Mouse (Mus musculus) heart, postnatal 10 days (tissue): Measurements from ENCODE around the gene Trpv2. TPM values are rescaled to one million over a fixed set of nuclear protein-coding genes. Genes with fewer than 3 reads are reported as not detected.

ENCODE experiments used
- DNase-seq, 2 experiments: peaks; one replicate each; pipeline ENCODE4 v3.0.0; 2021
- intact Hi-C: fragments of 180-260 bp; cut with DNase I; formaldehyde crosslinking; loops from one replicate; pipeline ENCODE4 v1.15.1; 2025
- total RNA-seq, 2 experiments: library from RNA; stranded (reverse); gene quantifications; 2 replicates each; pipeline ENCODE4 v1.2.3; 2021

Trpv2 gene
- total RNA-seq, 2 experiments from 2014 or later = 4.3 to 4.5 TPM

DNA sequence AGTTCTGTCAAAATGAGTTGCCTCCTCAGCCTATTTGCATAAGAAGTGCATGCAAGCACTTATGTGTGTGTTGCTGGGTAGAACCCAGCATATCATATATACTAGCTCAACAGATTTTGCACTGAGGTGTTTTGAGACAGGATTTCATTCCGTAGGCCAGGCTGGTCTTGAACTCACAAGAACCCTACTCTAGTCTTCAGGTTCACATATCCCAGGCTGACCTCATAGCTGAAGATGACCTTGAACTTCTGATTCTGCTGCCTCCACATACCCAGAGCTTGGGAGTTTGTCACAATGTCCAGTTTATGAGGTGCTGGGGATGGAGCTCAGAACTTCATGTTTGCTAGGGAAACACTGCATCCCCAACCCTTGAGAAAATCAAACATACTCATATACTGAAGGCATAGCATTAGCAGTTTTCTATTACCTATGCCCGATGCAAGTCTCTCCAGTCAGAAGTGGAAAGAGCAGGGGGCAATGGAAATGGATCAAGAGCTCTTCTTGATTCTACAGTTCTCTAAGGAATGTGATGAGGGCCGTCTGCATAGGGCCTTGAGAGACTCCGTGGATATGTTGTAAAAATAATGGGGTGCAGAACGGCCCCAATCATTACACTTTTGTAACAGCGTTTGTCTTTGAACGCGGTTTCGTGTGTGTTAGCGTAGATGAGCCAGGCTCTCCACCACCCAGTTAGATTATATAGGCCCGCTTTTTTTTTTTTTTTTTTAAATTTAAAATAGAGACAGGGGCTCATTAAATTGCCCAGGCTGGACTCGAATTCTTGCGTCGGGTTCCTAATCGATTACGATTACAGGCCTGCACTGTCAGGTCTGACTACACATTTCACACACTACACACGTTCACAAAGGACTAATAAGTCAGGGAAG is 27.7 kb downstream of the Trpv2 start:
- no peak for DNase-seq
- intact Hi-C loops = loop anchor here (5.0 kb wide), 1 partner anchor 145 kb away; the partner anchor contains the start of genes Ncor1 and Pigl

DNA sequence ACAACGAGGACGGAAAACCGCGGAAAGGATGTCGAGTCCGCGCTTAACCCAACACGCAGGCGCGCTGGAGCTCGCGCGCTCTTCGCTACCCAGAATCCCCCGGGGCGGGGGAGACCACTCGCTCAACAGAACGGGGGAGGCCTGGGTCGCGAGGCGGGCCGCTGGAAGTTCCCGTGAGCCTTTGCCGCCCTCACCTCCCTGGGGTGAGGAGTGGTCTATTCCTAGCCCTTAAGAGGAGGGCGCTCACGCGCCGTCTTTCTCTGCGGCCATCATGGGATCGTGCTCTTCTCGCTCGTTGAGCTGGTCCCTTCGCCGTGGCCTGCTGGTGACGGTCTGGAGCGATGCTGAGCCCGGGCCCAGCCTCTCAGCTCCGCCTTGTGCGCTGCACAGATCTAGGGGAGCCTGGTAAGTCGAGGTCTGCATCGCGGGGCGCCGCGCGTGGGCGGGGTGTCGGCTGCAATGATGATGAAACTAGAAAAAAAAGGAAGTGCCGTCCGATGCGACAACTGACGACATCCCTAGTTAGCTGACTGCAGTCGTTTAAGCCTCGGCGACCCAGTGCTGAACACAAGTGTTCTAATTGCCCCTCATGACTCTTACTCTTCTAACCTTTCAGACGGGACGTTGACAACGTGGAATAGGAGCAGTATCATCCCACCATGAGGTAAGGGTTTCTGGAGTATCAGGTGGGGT is 28.5 kb downstream of the Trpv2 start:
- intact Hi-C loops = loop anchor here (1.0 to 5.0 kb wide), 2 partner anchors 52 to 145 kb away; partner anchors contain the start of genes Ncor1 and Pigl
- DNase-seq = peak; percentile 97 to 98

DNA sequence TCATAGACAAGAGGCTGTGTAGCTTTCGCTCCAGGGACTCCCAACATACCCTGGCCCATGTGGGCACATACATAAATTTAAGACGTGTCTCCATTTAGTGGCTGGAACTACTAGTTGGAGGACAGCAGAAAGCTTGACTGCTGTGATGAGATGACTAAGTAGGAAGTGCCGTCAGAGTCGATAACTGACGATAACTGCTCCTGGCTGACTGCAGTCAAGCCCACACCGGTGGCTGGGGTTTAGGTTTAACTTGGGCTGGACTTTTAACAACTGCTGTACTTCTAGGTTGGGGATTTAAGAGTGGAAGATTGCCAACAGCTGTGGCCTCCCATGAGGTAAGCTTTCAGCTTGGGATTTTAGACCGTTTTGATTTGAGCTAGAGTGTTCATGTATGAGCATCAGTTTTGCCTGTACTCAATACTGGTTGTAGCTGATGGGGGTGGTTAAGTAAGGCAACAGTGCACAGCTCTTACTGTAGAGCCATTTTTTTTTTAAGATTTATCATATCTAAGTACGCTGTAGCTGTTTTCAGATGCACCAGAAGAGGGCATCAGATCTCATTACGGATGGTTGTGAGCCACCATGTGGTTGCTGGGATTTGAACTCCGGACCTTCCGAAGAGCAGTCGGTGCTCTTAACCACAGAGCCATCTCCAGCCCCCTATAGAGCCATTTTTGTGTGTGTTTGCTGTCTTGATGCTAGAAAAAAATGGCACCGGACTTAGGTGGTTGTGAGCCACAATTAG is 29.2 kb downstream of the Trpv2 start:
- DNase-seq = peak; percentile 44 to 51
- intact Hi-C loops = loop anchor here (1.0 to 5.0 kb wide), 2 partner anchors 53 to 146 kb away; partner anchors contain the start of genes Ncor1 and Pigl

DNA sequence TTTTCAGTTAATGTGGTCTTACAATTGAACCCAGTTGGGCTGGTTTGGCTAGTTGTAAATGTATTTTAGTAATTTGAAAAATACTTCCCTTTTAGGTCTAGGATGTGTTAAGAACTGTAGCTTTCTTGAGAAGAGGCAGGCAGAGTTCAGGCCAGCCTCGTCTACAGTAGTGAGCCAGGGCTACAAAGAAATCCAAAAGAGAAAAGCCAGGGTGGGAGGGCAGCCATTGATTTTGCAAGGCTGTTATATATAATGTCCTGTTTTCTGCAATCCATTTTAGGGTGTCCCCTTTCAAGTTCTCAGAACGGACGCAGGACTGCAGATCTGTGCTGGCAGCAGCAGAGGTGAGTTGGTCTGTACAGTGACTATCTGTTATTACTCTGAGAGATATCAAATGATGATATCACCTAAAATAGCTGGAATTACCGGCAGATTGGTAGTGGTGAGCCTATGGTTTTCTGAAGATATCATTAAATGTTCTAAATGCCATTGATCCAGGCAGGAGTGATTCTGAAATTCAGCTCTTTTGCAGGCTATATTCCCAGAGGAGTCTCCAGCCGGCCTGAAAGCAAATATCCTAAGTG is 29.9 kb downstream of the Trpv2 start:
- no peak for DNase-seq
- intact Hi-C loops = loop anchor here (5.0 kb wide), 1 partner anchor 147 kb away; the partner anchor contains the start of genes Ncor1 and Pigl

DNA sequence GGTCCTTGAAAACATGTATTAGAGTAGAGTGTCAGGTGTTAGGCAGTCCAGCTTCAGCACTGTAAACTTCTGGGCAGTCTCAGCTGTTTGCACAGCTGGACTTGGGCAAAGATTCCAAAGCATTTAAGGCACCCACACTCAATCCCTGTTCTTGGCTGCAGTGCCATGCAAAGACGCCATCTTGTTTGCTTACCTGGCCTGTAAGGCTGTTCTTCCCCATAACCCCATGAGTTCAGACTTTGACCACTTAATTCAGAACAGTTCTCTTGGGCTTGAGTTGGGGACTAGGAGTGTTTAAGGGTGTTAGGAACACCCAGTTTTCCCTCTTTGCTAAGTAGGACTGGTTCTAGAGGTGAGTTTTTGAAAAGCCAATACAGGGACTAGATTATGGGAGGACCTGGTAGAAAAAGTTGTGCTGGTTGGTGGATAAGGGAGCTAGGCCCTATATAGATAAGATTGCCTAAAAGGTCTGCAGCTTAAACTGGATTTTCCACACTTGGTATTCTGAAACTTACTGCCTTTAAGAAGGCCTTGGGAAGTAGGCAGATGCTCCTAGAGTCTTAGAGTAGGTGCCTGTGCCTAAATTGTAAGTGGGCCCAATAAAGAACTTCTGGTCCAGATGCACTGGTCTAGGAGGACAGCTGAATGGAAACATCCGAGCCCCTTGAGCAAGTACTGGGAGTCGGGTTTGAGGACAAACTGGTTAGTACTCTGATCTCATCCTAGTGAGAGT is 30.8 kb downstream of the Trpv2 start:
- DNase-seq = no peak
- intact Hi-C loops = loop anchor here (5.0 kb wide), 1 partner anchor 148 kb away; the partner anchor contains the start of genes Ncor1 and Pigl

DNA sequence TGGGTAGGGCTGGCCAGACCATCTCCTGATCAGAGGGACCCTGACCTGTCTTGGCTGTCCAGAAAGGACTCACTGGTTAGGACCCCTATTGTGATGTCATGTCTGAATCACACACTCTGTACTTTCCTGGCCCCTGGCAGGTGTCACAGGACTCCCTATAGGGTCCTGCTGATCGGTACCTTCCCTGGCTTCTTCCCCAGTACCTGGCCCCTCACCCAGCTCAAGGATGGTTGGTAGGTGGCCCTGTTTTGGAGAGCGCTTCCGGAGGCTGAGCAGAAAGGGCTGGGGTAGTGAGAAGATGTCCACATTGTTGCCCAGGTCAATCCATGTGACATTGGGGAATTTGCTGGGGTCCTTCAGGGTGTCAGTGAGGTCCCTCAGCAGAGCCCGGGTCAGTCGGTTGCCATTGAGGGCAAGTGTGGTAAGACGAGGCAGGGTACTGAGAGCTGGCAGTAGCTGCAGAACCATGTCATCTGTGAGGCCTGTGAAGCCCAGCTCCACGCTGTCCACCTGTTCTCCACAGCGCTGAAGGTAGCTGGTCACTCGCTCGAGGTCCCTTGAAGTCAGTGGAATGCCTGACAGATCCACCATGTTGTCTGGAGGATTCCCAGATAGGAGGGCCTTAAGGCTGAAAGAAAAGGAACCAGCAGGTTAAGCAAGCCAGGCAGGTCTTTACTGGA is 31.5 kb downstream of the Trpv2 start:
- no peak for DNase-seq
- intact Hi-C loops = no loop called here

DNA sequence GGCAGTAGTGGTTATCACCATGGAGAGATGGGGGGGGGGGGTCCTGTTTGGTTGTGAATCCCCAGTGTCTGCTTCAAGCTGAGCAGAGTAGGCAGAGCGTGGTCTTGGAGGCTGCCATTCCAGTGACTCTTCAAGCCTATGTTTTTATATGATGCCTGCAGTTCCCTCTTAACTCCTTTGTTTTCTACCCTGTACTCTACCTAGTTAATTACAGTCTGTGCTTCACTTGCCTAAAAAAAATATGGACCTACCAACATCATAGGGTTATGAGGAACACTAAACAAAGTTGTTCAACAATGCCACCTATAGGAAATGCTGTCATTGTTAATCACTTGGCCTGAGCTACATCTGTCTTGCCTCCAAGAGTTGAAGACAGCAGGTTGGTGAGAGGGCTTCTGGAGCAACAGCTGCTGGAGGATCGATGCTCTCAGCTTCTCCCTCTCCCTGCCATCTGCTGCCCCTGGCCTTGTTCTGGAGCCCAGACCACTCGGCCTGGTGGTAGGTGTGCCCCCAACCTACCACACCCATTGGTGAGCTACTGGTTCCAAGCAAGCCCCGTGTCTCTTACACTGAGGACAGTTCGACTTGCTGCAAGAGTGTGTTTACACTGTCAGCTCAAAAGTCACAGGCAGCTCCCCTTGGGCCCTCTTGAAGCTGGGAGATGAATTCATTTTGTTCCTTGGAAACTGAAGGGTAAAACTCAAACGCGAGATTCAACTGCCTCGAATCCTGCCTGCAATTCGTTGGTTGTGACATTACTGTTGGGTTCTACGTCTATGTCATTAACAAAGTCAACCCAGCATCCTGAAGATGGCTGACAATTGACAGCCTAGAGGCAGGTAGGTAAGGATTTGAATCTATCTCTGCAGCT is 32.2 kb downstream of the Trpv2 start:
- intact Hi-C loops = no loop called here
- no peak for DNase-seq

DNA sequence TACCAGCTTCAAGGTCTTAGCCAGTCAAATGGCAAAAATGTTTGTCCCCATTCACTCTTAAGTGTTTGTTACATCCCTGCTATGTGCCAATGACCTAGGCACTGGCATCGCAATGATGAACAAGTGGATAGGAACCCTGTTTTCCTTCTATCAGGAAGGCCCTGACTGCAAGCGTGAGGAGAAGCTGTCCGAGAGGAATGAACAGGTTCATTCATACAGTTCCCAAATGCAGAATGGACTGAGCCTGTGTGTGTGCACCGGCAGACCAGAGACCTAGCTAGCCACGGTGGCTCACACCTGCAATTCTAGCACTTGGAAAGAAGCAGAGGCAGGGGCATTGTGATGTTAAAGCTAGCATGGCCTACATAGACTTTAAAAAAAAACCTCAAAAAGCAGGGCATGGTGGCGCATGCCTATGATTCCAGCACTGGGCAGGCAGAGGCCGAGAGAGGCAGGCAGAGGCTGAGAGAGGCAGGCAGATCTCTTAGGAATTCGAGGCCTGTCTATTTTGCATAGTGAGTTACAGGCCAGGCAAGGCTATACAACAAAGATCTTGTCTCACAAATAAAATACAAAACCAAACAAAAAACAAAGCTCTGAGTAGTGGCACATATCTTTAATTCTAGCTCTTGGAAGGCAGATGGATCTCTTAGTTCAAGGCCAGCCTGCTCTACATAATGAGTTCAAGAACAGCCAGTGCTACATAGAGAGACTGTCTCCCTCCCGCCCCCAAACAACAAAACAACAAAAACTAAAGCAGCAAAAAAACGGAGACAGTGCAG is 33.1 kb downstream of the Trpv2 start:
- intact Hi-C loops = no loop called here
- no peak for DNase-seq

DNA sequence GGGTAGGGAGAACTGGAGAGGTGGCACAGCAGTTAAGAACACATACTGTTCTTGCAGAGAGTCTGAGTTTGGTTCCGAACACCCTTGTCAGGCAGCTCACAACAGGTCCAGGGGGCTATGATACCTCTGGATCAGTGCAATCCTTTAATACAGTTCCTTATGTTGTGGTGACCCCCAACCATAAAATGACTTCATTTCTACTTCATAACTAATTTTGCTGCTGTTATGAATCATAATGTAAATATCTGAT is 33.6 kb downstream of the Trpv2 start:
- intact Hi-C loops = no loop called here
- no peak for DNase-seq

DNA sequence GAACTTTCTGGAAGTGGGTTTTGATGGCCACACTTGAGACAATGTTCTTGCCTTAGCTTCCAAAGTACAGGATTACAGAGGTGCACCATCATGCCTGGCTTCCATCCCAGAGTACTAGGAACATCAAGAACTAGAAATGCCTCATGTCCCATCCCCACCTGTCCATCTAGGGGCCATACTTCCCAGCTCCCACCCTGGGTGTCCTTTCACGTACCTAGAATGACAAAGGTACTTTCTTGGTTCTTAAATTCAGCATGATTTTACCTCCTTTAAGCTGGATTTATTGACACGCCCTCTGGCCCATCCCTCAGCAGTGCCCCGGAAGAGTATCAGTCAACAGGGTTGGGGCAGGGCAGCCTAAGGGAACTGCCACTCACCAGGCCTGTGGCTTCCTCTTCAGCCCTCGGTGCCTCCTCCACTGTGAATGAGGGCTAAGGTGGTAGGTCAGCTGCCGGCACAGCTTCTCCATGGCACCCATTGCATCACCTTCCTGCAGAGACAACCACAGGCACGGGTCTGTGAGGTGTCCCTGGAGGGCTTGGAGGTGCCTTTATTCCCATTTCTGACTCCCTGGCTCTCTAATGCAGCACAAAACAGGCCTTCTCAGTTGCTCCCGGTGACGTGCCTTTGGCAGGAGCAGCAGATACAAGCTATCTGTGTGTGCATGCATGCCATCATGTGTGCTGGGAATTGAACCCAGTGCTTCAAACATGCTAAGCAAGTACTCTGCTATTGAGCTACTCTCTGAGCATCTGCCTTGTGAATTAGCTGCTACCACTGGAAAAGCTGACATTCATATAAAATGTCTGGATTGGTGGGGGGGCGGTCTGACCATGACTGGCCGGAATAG is 34.8 kb downstream of the Trpv2 start:
- no peak for DNase-seq

DNA sequence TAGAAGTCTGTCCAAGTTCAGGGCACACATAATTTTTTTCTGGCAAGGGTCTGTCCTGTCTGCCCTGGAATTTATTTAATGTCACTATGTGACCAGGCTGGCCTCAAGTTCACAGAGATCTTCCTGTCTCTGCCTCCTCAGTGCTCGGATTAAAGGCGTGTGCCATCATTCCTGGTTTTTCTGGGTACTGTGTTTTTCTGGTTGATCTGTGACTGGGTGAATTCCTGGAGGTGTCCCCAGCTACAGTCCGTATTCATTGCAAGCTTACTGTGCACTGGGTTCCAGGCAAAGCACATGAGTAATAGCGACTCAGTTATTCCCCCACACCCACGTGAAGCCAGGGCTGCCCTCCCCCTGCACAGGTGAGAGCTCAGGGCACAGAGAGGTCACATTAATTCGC is 36.0 kb downstream of the Trpv2 start:
- intact Hi-C loops = no loop called here
- no peak for DNase-seq

More for the DNA sequence above, 34.8 kb downstream of the Trpv2 start:
- intact Hi-C loops = no loop called here

DNA sequence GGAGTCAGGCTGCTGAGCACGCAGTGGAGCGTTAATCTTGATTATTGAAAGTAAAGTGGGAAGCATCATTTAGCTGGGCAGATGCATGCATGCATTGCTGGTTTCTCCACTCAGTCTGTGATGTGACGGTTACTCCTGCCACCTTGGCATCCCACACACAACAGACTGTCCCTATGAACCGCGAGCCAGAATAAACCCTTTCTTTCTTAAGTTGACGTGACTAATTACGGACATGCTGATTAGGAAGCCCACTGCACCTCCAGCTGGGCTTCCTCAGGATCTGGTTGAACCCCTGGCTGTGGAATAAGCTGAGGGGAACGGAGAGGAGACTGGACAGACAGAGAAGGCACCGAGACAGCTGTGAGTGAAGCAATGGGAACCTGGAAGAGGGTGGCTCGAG is 38.3 kb downstream of the Trpv2 start:
- intact Hi-C loops = loop anchor here (1.0 kb wide), 2 partner anchors 36 to 63 kb away; partner anchors contain the start of genes Lrrc75a and Mmgt2
- DNase-seq = no peak

DNA sequence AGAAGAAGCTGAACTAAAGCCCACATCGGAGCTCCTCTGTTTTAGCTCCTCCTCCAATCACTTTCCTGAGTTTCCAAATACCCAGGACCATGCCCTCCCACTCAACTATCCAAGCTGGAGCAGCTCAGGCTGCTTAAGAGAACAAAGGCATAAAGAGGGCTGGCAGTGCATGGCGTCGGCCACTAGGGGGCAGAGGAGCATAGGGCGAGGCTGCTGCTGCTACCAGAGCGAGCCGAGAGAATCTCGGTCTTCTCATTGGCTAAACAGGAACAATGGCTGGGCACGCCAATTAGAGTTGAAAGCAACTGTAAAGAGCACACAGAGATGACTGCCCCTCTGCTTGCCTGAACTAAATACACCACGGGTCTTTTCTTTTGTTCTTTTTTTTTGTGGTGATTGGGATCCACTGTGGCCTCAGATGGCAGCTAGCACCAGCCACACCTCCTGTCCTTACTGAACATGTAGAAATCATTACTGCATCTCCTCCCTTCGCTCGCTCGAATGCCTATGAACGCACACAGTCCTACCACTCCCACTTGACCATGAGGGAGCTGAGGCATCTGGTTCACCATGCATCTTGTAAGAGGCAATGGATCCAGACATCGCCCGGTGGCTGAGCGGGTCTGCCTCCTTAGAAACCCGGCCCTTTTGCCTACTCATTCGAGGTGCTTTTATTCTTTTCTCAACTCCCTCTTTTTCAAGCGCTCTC is 39.5 kb downstream of the Trpv2 start:
- peak; percentile 96 to 97 for DNase-seq
- intact Hi-C loops = loop anchor here (1.0 kb wide), 2 partner anchors 34 to 61 kb away; partner anchors contain the start of genes Lrrc75a and Mmgt2

DNA sequence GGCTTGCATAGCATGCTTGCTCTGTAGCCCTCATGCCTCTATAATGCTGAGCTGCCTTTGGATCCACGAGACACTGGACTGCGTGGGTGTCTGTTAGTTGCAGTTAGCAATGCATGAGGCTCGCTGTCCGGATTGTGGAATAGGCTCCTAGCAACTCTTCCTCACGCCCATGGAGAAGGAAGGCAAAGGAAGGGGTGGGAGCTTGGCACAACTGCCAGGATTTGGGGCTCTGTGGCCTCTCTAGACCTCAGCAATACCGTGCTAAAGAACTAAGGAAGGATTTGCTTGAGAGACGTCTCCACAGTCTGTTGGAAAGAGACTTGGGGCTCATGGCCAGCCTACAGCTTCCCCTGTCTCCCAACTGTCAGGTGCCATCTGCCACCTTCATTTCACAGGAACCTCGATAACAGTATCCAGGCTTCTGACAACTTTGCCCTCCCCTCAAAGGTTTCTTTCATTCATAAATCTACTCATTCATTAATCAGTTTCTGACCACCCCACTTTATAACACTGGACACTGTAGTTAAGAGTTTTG is 40.7 kb downstream of the Trpv2 start:
- DNase-seq = no peak
- intact Hi-C loops = no loop called here

DNA sequence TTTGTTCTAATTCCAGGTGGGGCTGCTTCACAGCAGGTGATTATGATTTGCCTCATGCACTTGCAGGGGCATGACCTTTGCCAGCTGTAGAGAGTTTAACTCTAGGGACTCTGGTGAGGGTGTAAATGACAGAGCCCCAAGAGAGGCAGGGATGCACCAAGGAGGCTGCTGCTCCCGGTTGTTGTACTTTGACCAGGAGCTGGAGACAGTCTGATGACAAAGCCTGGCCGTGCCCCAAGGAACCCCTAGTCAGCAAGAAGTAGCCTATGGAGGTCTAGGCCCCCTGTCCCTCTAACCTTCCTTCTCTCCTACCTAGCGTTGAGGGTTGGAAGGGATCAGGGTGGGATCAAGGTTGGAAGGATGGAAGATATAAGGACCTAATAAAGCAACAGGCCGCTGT is 41.2 kb downstream of the Trpv2 start:
- intact Hi-C loops = no loop called here
- DNase-seq = no peak

DNA sequence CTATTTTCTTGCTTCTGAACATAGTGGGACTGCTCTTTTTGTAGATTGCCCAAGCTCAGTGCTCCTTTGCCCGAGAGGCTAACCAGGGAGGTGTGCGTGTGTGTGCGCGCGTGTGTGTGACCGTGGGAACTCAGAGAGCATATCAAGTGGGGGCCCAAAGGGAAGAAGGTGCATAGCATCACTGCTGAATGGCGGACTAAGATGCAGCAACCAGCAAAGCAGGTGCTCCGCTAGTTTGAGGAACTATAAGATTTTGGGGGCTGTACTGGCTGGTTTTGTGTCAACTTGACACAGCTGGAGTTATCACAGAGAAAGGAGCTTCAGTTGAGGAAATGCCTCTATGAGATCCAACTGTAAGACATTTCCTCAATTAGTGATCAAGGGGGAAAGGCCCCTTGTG is 46.8 kb downstream of the Trpv2 start:
- intact Hi-C loops = no loop called here
- no peak for DNase-seq
